Mouse (Mus musculus): Measurements from ENCODE around the gene H2-K1.
"Not testable (repeated sequence)": the region's sequence is repeated elsewhere in the genome, so short reads cannot be mapped to it uniquely, and the experiment has no call there.

H2-K1 gene

GRCm38 (mm10) chr17:33953961-33954565 lies 46.1 kb downstream of the H2-K1 start:
- no peak for DNase-seq

- no peak for DNase-seq
Observed at GRCm38 (mm10) chr17:33953310-33953709, 46.8 kb downstream of the H2-K1 start.

- DNase-seq, result no peak
Observed at GRCm38 (mm10) chr17:33952879-33953278, 47.3 kb downstream of the H2-K1 start.

- not testable (repeated sequence) for DNase-seq
Observed at GRCm38 (mm10) chr17:33952015-33952414, 48.1 kb downstream of the H2-K1 start.

GRCm38 (mm10) chr17:33951021-33951946 lies 48.9 kb downstream of the H2-K1 start, which contains the start of gene B3galt4:
Gene B3galt4 (minus strand): TSS chr17:33951488.
- DNase-seq, result peak; percentile 86

- DNase-seq, result no peak
Observed at GRCm38 (mm10) chr17:33950131-33950625, 50.0 kb downstream of the H2-K1 start.

- DNase-seq, result no peak
Observed at GRCm38 (mm10) chr17:33948905-33949537, 51.1 kb downstream of the H2-K1 start.

GRCm38 (mm10) chr17:33948090-33948904 lies 51.9 kb downstream of the H2-K1 start:
- no peak for DNase-seq

- DNase-seq, result no peak
Observed at GRCm38 (mm10) chr17:33947430-33948089, 52.6 kb downstream of the H2-K1 start.
